Mouse (Mus musculus) liver, postnatal 0 days (tissue): Measurements from ENCODE around the gene Atp5g3.

Experiments
- CTCF ChIP-seq: sonication (generic); IDR thresholded peaks from 2 replicates; pipeline ENCODE4 v1.5.1; 2016; ENCODE audit warnings: antibody characterized with exemption, low read depth
- EP300 ChIP-seq: IDR thresholded peaks from 2 replicates; pipeline ENCODE4 v1.6.1; 2016; ENCODE audit warnings: antibody characterized with exemption, low read depth, mild to moderate bottlenecking

- TF ChIP-seq EP300 = no peak
- TF ChIP-seq CTCF = no peak
These were observed 14.4 kb upstream of the Atp5g3 start for GRCm38 (mm10) chr2:73925539-73925938.
